Mouse (Mus musculus) C2C12 (cell line): ENCODE measurements around the gene Prrt1. TPM values are rescaled to one million over a fixed set of nuclear protein-coding genes. Genes with fewer than 3 reads are reported as not detected.
A peak's percentile ranks its signal among the peaks of the same experiment; 100 is the strongest.

Source experiments
- H3K27me3 ChIP-seq: one replicate; pipeline ENCODE4 v1.6.1; 2011; ENCODE audit not compliant: control insufficient read depth, insufficient read depth, insufficient read length
- H3K36me3 ChIP-seq: one replicate; pipeline ENCODE4 v1.6.1; 2011; ENCODE audit not compliant: control insufficient read depth, insufficient read depth
- H3K4me3 ChIP-seq: one replicate; pipeline ENCODE4 v1.5.1; 2011; ENCODE audit warnings: mild to moderate bottlenecking, control low read depth; ENCODE audit not compliant: poor library complexity, insufficient read depth, severe bottlenecking
- H3K79me2 ChIP-seq: one replicate; pipeline ENCODE4 v1.6.1; 2011; ENCODE audit not compliant: control insufficient read depth, insufficient read depth
- H3K79me3 ChIP-seq: one replicate; pipeline ENCODE4 v1.6.1; 2011; ENCODE audit warnings: low read depth, control low read depth
- H3ac ChIP-seq: one replicate; pipeline ENCODE3; 2011; ENCODE audit warnings: low read depth; ENCODE audit not compliant: control insufficient read depth, insufficient read length
- CEBPB ChIP-seq: IDR thresholded peaks from one replicate; pipeline ENCODE4 v1.6.1; 2011; ENCODE audit warnings: low read depth, mild to moderate bottlenecking, control low read depth, moderate library complexity
- CTCF ChIP-seq: IDR thresholded peaks from one replicate; pipeline ENCODE4 v1.5.1; 2011; ENCODE audit not compliant: control insufficient read depth, insufficient read depth, insufficient read length
- FOSL1 ChIP-seq: IDR thresholded peaks from one replicate; pipeline ENCODE4 v1.8.0; 2011; ENCODE audit warnings: mild to moderate bottlenecking, low read length; ENCODE audit not compliant: poor library complexity, insufficient read depth, severe bottlenecking
- MAX ChIP-seq: IDR thresholded peaks from one replicate; pipeline ENCODE4 v1.6.1; 2011; ENCODE audit warnings: mild to moderate bottlenecking, control low read depth
- MYOD1 ChIP-seq: IDR thresholded peaks from one replicate; pipeline ENCODE4 v1.6.1; 2011; ENCODE audit warnings: low read depth; ENCODE audit not compliant: control insufficient read depth, insufficient read length
- MYOG ChIP-seq: IDR thresholded peaks from one replicate; pipeline ENCODE4 v1.6.1; 2011; ENCODE audit not compliant: control insufficient read depth, insufficient read length; ENCODE audit errors: extremely low read depth
- USF1 ChIP-seq: IDR thresholded peaks from one replicate; pipeline ENCODE4 v1.6.1; 2011; ENCODE audit warnings: low read depth, mild to moderate bottlenecking, control low read depth, moderate library complexity
- polyA plus RNA-seq: library from polyadenylated mRNA; unstranded; fragments of >200 nt; fragmentation: generic; extraction: Trizol; gene quantifications from one replicate; pipeline ENCODE4 v1.2.1, GENCODE M21; 2012; ENCODE audit warnings: missing spikeins

Prrt1 gene
- polyA plus RNA-seq, 1 experiment, result not detected

DNA sequence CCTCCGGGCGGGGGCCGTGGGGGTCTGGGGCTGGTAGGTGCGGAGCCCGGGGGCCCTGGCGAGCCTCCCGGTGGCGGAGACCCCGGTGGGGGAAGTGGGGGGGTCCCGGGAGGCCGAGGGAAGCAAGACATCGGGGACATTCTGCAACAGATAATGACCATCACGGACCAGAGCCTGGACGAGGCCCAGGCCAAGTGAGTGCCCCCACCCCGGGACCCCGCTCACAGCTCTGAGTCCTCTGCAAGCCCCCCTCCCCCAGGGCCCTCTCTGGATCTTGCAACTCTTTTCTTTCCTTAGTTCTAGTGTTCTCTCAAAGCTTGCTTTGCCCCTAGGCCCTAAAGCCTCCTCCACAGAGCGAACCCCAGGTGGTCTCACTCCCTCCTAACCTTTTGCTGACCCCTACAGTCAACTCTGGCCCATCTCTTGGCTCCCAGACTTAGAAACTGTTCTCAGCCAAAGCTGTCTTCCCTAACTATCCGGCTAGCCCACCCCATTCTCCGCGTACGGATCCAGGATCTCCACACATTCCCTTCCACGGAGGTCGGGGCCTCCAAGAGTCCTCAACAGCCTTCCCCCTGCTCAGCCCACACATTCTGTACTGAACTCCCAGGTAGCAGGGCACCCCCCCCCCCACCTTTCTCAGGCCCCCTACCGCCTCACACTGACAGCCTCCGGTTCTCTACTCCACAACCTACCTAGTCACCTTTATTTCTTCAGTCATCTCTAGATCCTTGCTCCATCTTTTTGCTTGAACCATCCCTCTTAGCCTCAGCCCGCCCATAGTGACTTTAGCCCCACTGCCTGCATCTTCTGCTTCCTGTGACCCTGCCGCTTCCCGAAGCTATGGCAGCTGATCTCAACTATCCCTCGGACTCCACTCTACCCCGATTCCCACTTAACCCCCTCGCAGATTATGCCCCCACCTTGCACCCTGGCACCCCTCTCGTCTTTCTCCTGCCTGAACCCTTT lies 36.5 kb upstream of the Prrt1 start:
- peaks cover 14% of the 10 kb centered on the region for H3K36me3 ChIP-seq
- H3K4me3 ChIP-seq, result peak overlapping the region; percentile 59
- TF ChIP-seq CEBPB, result no peak
- TF ChIP-seq MYOG, result no peak
- no peak for TF ChIP-seq USF1
- TF ChIP-seq MYOD1, result no peak
- no peak for TF ChIP-seq MAX
- no peak for TF ChIP-seq CTCF
- no peak for TF ChIP-seq FOSL1
- no peaks in the 10 kb centered on the region for H3K27me3 ChIP-seq
- peaks cover 20% of the 10 kb centered on the region for H3K79me2 ChIP-seq
- peak overlapping the region; percentile 3 for H3ac ChIP-seq
- H3K79me3 ChIP-seq, result peaks cover 2% of the 10 kb centered on the region

DNA sequence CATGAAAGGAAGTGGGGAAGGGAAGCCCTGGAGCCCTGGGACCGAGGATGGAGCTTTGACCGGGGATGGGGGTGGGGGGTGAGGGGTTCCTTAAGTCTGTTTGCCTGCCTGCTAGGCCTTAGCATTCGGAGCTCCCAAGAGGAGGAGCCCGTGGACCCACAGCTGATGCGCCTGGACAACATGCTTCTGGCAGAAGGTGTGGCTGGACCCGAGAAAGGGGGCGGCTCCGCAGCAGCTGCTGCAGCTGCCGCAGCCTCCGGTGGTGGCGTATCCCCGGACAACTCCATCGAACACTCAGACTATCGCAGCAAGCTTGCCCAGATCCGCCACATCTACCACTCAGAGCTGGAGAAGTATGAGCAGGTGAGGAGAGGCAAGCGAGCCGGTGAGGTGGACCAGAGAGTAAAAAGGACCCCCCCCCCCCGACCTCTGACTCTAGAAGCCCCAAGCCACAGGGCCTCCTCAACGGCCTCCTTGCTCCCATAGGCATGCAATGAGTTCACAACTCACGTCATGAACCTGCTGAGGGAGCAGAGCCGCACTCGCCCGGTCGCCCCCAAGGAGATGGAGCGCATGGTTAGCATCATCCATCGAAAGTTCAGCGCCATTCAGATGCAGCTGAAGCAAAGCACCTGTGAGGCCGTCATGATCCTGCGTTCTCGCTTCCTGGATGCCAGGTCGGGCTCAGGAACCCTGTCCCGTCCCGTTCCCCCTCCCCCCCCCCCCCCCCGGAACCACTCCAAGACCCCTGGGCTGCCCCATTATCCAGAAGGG lies 35.4 kb upstream of the Prrt1 start:
- Histone ChIP-seq H3K27me3 (no peaks in the 10 kb centered on the region), H3K36me3 (peaks cover 14% of the 10 kb centered on the region), H3K79me2 (peaks cover 20% of the 10 kb centered on the region), H3K79me3 (peaks cover 2% of the 10 kb centered on the region), H3K4me3 (peak overlapping the region; percentile 59), H3ac (peak overlapping the region; percentile 3)
- peak; percentile 58 for TF ChIP-seq MYOD1
- TF ChIP-seq CEBPB, result no peak

DNA sequence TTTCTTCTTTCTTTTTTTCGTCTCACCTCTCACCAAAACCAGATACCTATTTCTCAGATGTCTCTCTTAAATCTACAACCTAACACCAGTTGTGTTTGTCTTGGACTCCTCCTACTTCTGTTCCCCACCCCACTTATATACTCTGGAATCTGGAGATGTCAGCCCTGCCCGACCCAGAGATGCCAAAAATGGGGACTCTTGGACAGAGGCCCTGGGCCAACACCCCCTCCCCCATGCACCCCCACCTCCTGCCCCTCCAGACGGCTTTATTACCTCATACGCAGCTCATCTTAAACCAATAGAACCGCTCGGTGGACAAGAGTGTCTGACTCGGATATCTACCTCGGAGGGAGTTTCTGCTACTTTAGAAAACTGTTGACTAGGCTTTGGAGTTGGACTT lies 33.2 kb upstream of the Prrt1 start:
- H3K4me3 ChIP-seq, result no peak overlapping the region
- no peak overlapping the region for H3ac ChIP-seq
- peaks cover 2% of the 10 kb centered on the region for H3K79me3 ChIP-seq
- no peaks in the 10 kb centered on the region for H3K27me3 ChIP-seq
- H3K79me2 ChIP-seq, result peaks cover 20% of the 10 kb centered on the region
- peaks cover 18% of the 10 kb centered on the region for H3K36me3 ChIP-seq
- TF ChIP-seq MAX (no peak), MYOG (no peak), CTCF (no peak), USF1 (no peak), CEBPB (no peak), MYOD1 (no peak), FOSL1 (no peak)

DNA sequence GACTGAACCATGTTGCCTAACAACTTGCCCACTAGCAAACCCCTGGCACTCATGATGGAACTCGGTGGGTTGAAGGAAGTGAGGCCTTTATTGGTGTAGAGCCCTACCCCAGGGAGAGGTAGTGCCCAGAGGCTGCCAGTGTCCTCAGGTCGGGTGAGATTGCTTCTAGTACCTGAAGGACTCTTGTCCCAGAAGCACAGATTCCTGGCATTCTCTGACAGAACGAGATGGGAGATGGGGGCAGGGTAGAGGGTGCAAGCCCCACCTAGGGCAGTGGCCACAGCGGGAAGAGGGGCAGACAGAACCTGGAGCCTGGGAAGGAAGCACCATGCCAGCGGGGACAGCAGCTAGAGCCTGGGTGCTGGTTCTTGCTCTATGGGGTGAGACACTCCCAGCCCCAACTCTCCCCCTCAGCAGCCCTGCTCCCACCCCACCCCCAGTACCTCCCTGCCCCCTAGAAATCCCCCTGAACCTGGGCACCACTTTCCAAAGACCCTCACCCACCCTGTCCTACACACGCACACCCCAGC lies 31.7 kb upstream of the Prrt1 start, which contains the start of gene Ager:
Gene Ager, plus strand, starts transcription at position 297 of the 530 bp plus-strand sequence.
- H3K4me3 ChIP-seq, result no peak within 1 kb of the TSS
- peaks cover 27% of the 10 kb centered on the region for H3K79me2 ChIP-seq
- TF ChIP-seq CTCF, result no peak
- TF ChIP-seq USF1, result no peak
- TF ChIP-seq MYOG, result no peak
- TF ChIP-seq MYOD1, result no peak
- TF ChIP-seq MAX, result no peak
- TF ChIP-seq CEBPB, result no peak
- no peak for TF ChIP-seq FOSL1
- H3ac ChIP-seq, result no peak within 1 kb of the TSS
- no peaks in the 10 kb centered on the region for H3K27me3 ChIP-seq
- peaks cover 3% of the 10 kb centered on the region for H3K79me3 ChIP-seq
- peaks cover 18% of the 10 kb centered on the region for H3K36me3 ChIP-seq

DNA sequence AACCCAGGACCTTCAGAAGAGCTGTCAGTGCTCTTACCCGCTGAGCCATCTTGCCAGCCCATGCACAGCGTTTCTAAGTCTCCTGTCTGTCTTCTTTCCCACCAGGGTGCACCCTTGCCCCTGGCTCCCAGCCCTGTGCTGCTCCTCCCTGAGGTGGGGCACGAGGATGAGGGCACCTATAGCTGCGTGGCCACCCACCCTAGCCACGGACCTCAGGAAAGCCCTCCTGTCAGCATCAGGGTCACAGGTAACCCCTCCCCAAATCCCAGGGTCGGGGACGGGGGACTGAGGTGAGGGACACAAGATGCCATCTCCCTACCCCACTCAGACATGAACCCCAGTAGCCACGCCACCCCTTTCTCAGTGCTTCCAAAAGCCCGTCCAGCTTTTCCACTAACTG lies 29.4 kb upstream of the Prrt1 start:
- Histone ChIP-seq H3K79me3 (peaks cover 1% of the 10 kb centered on the region), H3ac (no peak overlapping the region), H3K36me3 (peaks cover 13% of the 10 kb centered on the region)

More for the DNA sequence above, 29.4 kb upstream of the Prrt1 start:
- TF ChIP-seq CEBPB, result no peak
- no peak for TF ChIP-seq MYOG
- TF ChIP-seq MYOD1, result no peak
- TF ChIP-seq USF1, result no peak
- TF ChIP-seq FOSL1, result no peak
- TF ChIP-seq CTCF, result no peak
- no peak for TF ChIP-seq MAX
- Histone ChIP-seq H3K4me3 (no peak overlapping the region), H3K27me3 (no peaks in the 10 kb centered on the region), H3K79me2 (peaks cover 14% of the 10 kb centered on the region)
